Mouse (Mus musculus): ENCODE data around the gene Med17. TPM values are rescaled to one million over a fixed set of nuclear protein-coding genes. Genes with fewer than 3 reads are reported as not detected.

The Med17 gene
- polyA plus RNA-seq, 1 experiment from 2014 or later = 20.5 TPM

GRCm38 (mm10) chr9:15233604-15234003 is 46.1 kb downstream of the Med17 start:
- H3K9ac ChIP-seq (ENCODE audit: low read length) = no peak overlapping the region
- H3K9me3 ChIP-seq (ENCODE audit: control insufficient read depth, low read length) = no peaks in the 10 kb centered on the region
- no peak overlapping the region for H3K4me3 ChIP-seq (ENCODE audit: control insufficient read depth in 1 of 2, insufficient read depth in 1 of 2, low read depth in 1 of 2, low read length in 2 of 2)
- ATAC-seq (ENCODE audit: insufficient number of reproducible peaks, insufficient read depth, low FRiP score, low read depth) = no peak
- H3K27ac ChIP-seq (replicated peaks in 1 of 2; ENCODE audit: control insufficient read depth in 1 of 2, insufficient read depth in 1 of 2, low read depth in 2 of 2, low read length in 2 of 2) = no peak overlapping the region
- 67% methylated on average over 1 of the region's 1 CpGs for WGBS
- H3K27me3 ChIP-seq (ENCODE audit: control insufficient read depth, insufficient read depth, low read length) = no peaks in the 10 kb centered on the region
- H3K36me3 ChIP-seq (ENCODE audit: control insufficient read depth, insufficient read depth, low read length) = no peaks in the 10 kb centered on the region
- peaks cover 7 to 13% of the 10 kb centered on the region in 2 experiments for H3K4me1 ChIP-seq (ENCODE audit: control insufficient read depth in 2 of 2, insufficient read depth in 2 of 2, low read length in 2 of 2)
- no peak overlapping the region for H3K4me2 ChIP-seq (ENCODE audit: low read length)

- H3K27me3 ChIP-seq (ENCODE audit: control insufficient read depth, insufficient read depth, low read length) = no peaks in the 10 kb centered on the region
- H3K4me1 ChIP-seq (ENCODE audit: control insufficient read depth in 2 of 2, insufficient read depth in 2 of 2, low read length in 2 of 2) = 0 out of 4 replicates have a peak, but pooled peaks cover 0 to 3% of the 10 kb centered on the region in 2 experiments
- no peak overlapping the region for H3K9ac ChIP-seq (ENCODE audit: low read length)
- 85% methylated on average over 3 of the region's 3 CpGs for WGBS
- H3K4me3 ChIP-seq (ENCODE audit: control insufficient read depth in 1 of 2, insufficient read depth in 1 of 2, low read depth in 1 of 2, low read length in 2 of 2) = no peak overlapping the region
- no peaks in the 10 kb centered on the region for H3K36me3 ChIP-seq (ENCODE audit: control insufficient read depth, insufficient read depth, low read length)
- no peaks in the 10 kb centered on the region for H3K9me3 ChIP-seq (ENCODE audit: control insufficient read depth, low read length)
- no peak overlapping the region for H3K4me2 ChIP-seq (ENCODE audit: low read length)
- H3K27ac ChIP-seq (replicated peaks in 1 of 2; ENCODE audit: control insufficient read depth in 1 of 2, insufficient read depth in 1 of 2, low read depth in 2 of 2, low read length in 2 of 2) = no peak overlapping the region
- no peak for ATAC-seq (ENCODE audit: insufficient number of reproducible peaks, insufficient read depth, low FRiP score, low read depth)
Observed at GRCm38 (mm10) chr9:15232445-15232844, 47.3 kb downstream of the Med17 start.

GRCm38 (mm10) chr9:15224912-15225311 is 54.8 kb downstream of the Med17 start:
- WGBS = 42% methylated on average over 2 of the region's 2 CpGs
- no peak overlapping the region for H3K4me2 ChIP-seq (ENCODE audit: low read length)
- H3K4me3 ChIP-seq (ENCODE audit: control insufficient read depth in 1 of 2, insufficient read depth in 1 of 2, low read depth in 1 of 2, low read length in 2 of 2) = no peak overlapping the region
- H3K36me3 ChIP-seq (ENCODE audit: control insufficient read depth, insufficient read depth, low read length) = no peaks in the 10 kb centered on the region
- no peak for ATAC-seq (ENCODE audit: insufficient number of reproducible peaks, insufficient read depth, low FRiP score, low read depth)
- H3K9me3 ChIP-seq (ENCODE audit: control insufficient read depth, low read length) = peaks cover 7% of the 10 kb centered on the region
- H3K4me1 ChIP-seq (ENCODE audit: control insufficient read depth in 2 of 2, insufficient read depth in 2 of 2, low read length in 2 of 2) = no peaks in the 10 kb centered on the region
- H3K27ac ChIP-seq (replicated peaks in 1 of 2; ENCODE audit: control insufficient read depth in 1 of 2, insufficient read depth in 1 of 2, low read depth in 2 of 2, low read length in 2 of 2) = no peak overlapping the region
- no peaks in the 10 kb centered on the region for H3K27me3 ChIP-seq (ENCODE audit: control insufficient read depth, insufficient read depth, low read length)
- H3K9ac ChIP-seq (ENCODE audit: low read length) = no peak overlapping the region

GRCm38 (mm10) chr9:15213695-15214094 is 66.0 kb downstream of the Med17 start:
- 38% methylated on average over 1 of the region's 1 CpGs for WGBS
- Histone ChIP-seq H3K4me2 (ENCODE audit: low read length) (no peak overlapping the region), H3K4me1 (ENCODE audit: control insufficient read depth in 2 of 2, insufficient read depth in 2 of 2, low read length in 2 of 2) (no peaks in the 10 kb centered on the region), H3K27ac (replicated peaks in 1 of 2; ENCODE audit: control insufficient read depth in 1 of 2, insufficient read depth in 1 of 2, low read depth in 2 of 2, low read length in 2 of 2) (no peak overlapping the region), H3K36me3 (ENCODE audit: control insufficient read depth, insufficient read depth, low read length) (no peaks in the 10 kb centered on the region), H3K9ac (ENCODE audit: low read length) (no peak overlapping the region), H3K9me3 (ENCODE audit: control insufficient read depth, low read length) (no peaks in the 10 kb centered on the region), H3K4me3 (ENCODE audit: control insufficient read depth in 1 of 2, insufficient read depth in 1 of 2, low read depth in 1 of 2, low read length in 2 of 2) (no peak overlapping the region), H3K27me3 (ENCODE audit: control insufficient read depth, insufficient read depth, low read length) (no peaks in the 10 kb centered on the region)
- no peak for ATAC-seq (ENCODE audit: insufficient number of reproducible peaks, insufficient read depth, low FRiP score, low read depth)

GRCm38 (mm10) chr9:15211876-15212275 is 67.9 kb downstream of the Med17 start:
- no peaks in the 10 kb centered on the region for H3K36me3 ChIP-seq (ENCODE audit: control insufficient read depth, insufficient read depth, low read length)
- 67% methylated on average over 3 of the region's 3 CpGs for WGBS
- ATAC-seq (ENCODE audit: insufficient number of reproducible peaks, insufficient read depth, low FRiP score, low read depth) = no peak

More at GRCm38 (mm10) chr9:15211876-15212275, 67.9 kb downstream of the Med17 start:
- H3K9ac ChIP-seq (ENCODE audit: low read length) = no peak overlapping the region
- H3K4me2 ChIP-seq (ENCODE audit: low read length) = no peak overlapping the region
- no peak overlapping the region for H3K27ac ChIP-seq (replicated peaks in 1 of 2; ENCODE audit: control insufficient read depth in 1 of 2, insufficient read depth in 1 of 2, low read depth in 2 of 2, low read length in 2 of 2)
- no peaks in the 10 kb centered on the region for H3K27me3 ChIP-seq (ENCODE audit: control insufficient read depth, insufficient read depth, low read length)
- H3K4me3 ChIP-seq (ENCODE audit: control insufficient read depth in 1 of 2, insufficient read depth in 1 of 2, low read depth in 1 of 2, low read length in 2 of 2) = no peak overlapping the region
- no peaks in the 10 kb centered on the region for H3K4me1 ChIP-seq (ENCODE audit: control insufficient read depth in 2 of 2, insufficient read depth in 2 of 2, low read length in 2 of 2)
- no peaks in the 10 kb centered on the region for H3K9me3 ChIP-seq (ENCODE audit: control insufficient read depth, low read length)

Small RNAs within 50 kb of the gene (microRNA-seq; reads per million reads assigned to microRNA genes)
- not detected for gene Gm49349
- gene mmu-mir-7650 = not detected

Other genes starting within 250 kb of the Med17 start
- 24.9 and 26.1 TPM in 2 replicates for gene Panx1, start 234.5 kb downstream of the Med17 start, polyA plus RNA-seq (2014; fragmentation: Nextera tagmentation; extraction: Ambion mirVana)
- not detected in 2 replicates for gene Hephl1, start 167.8 kb downstream of the Med17 start, polyA plus RNA-seq (2014; fragmentation: Nextera tagmentation; extraction: Ambion mirVana)
- gene Vstm5, start 40.9 kb downstream of the Med17 start, polyA plus RNA-seq (2014; fragmentation: Nextera tagmentation; extraction: Ambion mirVana) = 2.5 and 3.0 TPM in 2 replicates
- 42.5 and 48.4 TPM in 2 replicates for gene Taf1d, start 26.3 kb upstream of the Med17 start, polyA plus RNA-seq (2014; fragmentation: Nextera tagmentation; extraction: Ambion mirVana)
- gene 4931406C07Rik, start 26.5 kb upstream of the Med17 start, polyA plus RNA-seq (2014; fragmentation: Nextera tagmentation; extraction: Ambion mirVana) = 5.7 and 6.7 TPM in 2 replicates
- gene Cep295, start 77.9 kb upstream of the Med17 start, polyA plus RNA-seq (2014; fragmentation: Nextera tagmentation; extraction: Ambion mirVana) = 11.9 and 12.9 TPM in 2 replicates
- gene Smco4, start 213.5 kb upstream of the Med17 start, polyA plus RNA-seq (2014; fragmentation: Nextera tagmentation; extraction: Ambion mirVana) = 2.1 and 2.8 TPM in 2 replicates